Mouse (Mus musculus) layer of hippocampus, postnatal 10 days (tissue): Measurements from ENCODE around the gene Kif28. TPM values are rescaled to one million over a fixed set of nuclear protein-coding genes. Genes with fewer than 3 reads are reported as not detected.
"Not testable (repeated sequence)": the region's sequence is repeated elsewhere in the genome, so short reads cannot be mapped to it uniquely, and the experiment has no call there.

Source experiments
- DNase-seq, 2 experiments: peaks; one replicate each; pipeline ENCODE4 v3.0.0; 2021; ENCODE audit warnings: low spot score in 2 of 2
- long read RNA-seq: library from polyadenylated mRNA; stranded (forward); transcript quantifications from one replicate; pipeline ENCODE4 v2.0.0, GENCODE M21; 2023
- total RNA-seq, 2 experiments: library from RNA; stranded (reverse); gene quantifications; 2 replicates each; pipeline ENCODE4 v1.2.3; 2021

Kif28 gene
- total RNA-seq = under 1 TPM; 0.16 to 0.46 TPM
- long read RNA-seq, partial matches to known transcripts = 1 of 3 reads
- long read RNA-seq, other reads (novel, unspliced or antisense) = 2 of 3 reads

- no peak for DNase-seq
Measured at GRCm38 (mm10) chr1:179745171-179745570, at the start of gene Kif28. Gene Kif28, minus strand, starts transcription at chr1:179745271.

- DNase-seq = no peak
Measured at GRCm38 (mm10) chr1:179787281-179787680, 42.2 kb upstream of the Kif28 start.

- no peak for DNase-seq
Measured at GRCm38 (mm10) chr1:179785502-179785901, 40.4 kb upstream of the Kif28 start.

- no peak for DNase-seq
Measured at GRCm38 (mm10) chr1:179784098-179784497, 39.0 kb upstream of the Kif28 start.

- no peak for DNase-seq
Measured at GRCm38 (mm10) chr1:179776831-179777230, 31.8 kb upstream of the Kif28 start.

- no peak for DNase-seq
Measured at GRCm38 (mm10) chr1:179760553-179760952, 15.5 kb upstream of the Kif28 start.

GRCm38 (mm10) chr1:179760086-179760485, 15.0 kb upstream of the Kif28 start:
- no peak for DNase-seq

GRCm38 (mm10) chr1:179756477-179756876, 11.4 kb upstream of the Kif28 start:
- DNase-seq = no peak

- DNase-seq = peak in 1 of 2 experiments; percentile 31
Measured at GRCm38 (mm10) chr1:179753006-179753405, 7.9 kb upstream of the Kif28 start.

GRCm38 (mm10) chr1:179752276-179752675, 7.2 kb upstream of the Kif28 start:
- DNase-seq = no peak

GRCm38 (mm10) chr1:179743593-179744193, 1.4 kb downstream of the Kif28 start:
- no peak for DNase-seq

- DNase-seq = no peak
Measured at GRCm38 (mm10) chr1:179736483-179736882, 8.6 kb downstream of the Kif28 start.

- DNase-seq = peak; percentile 79 to 80
Measured at GRCm38 (mm10) chr1:179734500-179735474, 10.3 kb downstream of the Kif28 start.

- no peak for DNase-seq
Measured at GRCm38 (mm10) chr1:179731391-179731790, 13.7 kb downstream of the Kif28 start.

GRCm38 (mm10) chr1:179728661-179729060, 16.4 kb downstream of the Kif28 start:
- DNase-seq = no peak

GRCm38 (mm10) chr1:179722811-179723469, 22.1 kb downstream of the Kif28 start:
- DNase-seq = no peak

- DNase-seq = no peak
Measured at GRCm38 (mm10) chr1:179715786-179716185, 29.3 kb downstream of the Kif28 start.

- DNase-seq = not testable (repeated sequence)
Measured at GRCm38 (mm10) chr1:179715289-179715688, 29.8 kb downstream of the Kif28 start.

GRCm38 (mm10) chr1:179713367-179713766, 31.7 kb downstream of the Kif28 start:
- no peak for DNase-seq

GRCm38 (mm10) chr1:179712658-179713057, 32.4 kb downstream of the Kif28 start:
- DNase-seq = no peak

GRCm38 (mm10) chr1:179710739-179711138, 34.3 kb downstream of the Kif28 start:
- DNase-seq = no peak

- peak; percentile 59 to 63 for DNase-seq
Measured at GRCm38 (mm10) chr1:179709390-179709789, 35.7 kb downstream of the Kif28 start.
